Mouse (Mus musculus): ENCODE measurements around the gene Slc35b1. TPM values are rescaled to one million over a fixed set of nuclear protein-coding genes. Genes with fewer than 3 reads are reported as not detected.

The Slc35b1 gene
- total RNA-seq, 2 experiments from 2014 or later: 74.2 to 76.0 TPM

DNA sequence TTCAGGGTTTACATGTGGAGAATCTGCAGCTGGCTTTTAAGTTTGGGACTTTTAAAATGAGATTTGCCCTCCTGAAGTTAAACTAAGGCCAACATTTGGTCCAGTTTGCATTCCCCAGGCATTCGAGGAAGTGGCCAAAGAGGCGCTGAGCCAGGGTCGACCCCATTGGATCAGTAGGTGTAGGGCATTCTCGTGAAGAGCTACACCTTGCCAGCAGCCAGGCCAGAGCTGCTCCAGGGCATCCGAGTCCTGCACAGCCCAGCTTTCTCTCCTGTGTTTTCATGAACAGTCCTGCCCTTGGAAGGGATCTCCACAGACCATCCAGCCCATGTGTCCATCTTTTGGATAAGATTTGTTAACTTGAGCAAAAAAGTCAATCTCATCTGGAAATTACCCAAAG, 20.1 kb upstream of the Slc35b1 start:
- no peak for DNase-seq (ENCODE audit: low spot score in 2 of 2)

DNA sequence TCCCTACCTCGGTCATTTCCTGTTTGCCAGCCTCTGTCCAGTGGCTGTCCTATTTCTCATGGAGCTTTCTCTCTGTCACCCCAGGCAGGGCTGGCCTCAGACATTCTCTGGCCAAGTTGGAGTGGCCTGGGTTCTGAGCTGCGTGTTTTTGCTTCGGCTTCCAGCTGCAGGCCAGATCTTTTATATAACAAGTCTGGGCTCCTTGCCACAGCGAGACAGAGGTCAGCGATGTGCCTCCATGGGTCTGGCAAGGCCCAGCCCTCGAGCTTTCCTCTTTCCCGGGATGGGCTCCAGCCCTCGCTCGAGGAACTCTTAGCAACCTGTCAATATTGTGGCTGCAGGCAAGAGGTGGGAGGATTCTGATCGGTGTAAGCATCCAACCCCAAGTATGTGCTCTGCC, 18.9 kb upstream of the Slc35b1 start:
- DNase-seq (ENCODE audit: low spot score in 2 of 2): peak; percentile 62 to 82

DNA sequence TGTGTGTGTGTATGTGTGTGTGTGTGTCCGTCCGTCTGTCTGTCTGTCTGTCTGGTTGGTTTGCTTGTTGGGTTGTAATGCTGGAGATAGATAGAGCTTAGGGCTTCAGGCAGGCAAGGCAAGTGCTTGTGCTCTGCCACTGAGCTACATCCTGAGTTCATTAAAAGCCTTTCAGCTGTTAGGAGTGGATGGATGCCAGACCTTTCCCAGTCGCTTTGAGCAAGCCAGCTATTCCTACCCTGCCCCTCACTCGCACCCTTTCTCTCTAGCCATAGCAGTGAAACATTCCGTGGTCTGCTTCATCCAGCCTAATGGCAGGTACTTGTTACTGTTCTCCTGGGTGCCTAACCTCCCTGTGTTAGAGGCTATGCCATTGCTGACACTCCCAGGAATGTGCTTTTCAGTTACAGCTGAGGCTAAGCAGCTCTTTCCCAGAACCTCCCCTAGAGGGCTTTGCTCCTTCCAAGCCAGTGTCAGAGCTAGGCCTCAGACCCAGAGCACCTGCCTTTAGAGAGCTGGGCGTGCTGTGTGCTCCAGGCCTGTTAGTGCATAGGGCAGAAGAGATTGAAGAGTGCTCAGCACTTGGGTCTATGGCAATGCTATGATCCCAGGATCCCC, 18.1 kb upstream of the Slc35b1 start:
- peak in 1 of 2 experiments; percentile 47 for DNase-seq (ENCODE audit: low spot score in 2 of 2)

DNA sequence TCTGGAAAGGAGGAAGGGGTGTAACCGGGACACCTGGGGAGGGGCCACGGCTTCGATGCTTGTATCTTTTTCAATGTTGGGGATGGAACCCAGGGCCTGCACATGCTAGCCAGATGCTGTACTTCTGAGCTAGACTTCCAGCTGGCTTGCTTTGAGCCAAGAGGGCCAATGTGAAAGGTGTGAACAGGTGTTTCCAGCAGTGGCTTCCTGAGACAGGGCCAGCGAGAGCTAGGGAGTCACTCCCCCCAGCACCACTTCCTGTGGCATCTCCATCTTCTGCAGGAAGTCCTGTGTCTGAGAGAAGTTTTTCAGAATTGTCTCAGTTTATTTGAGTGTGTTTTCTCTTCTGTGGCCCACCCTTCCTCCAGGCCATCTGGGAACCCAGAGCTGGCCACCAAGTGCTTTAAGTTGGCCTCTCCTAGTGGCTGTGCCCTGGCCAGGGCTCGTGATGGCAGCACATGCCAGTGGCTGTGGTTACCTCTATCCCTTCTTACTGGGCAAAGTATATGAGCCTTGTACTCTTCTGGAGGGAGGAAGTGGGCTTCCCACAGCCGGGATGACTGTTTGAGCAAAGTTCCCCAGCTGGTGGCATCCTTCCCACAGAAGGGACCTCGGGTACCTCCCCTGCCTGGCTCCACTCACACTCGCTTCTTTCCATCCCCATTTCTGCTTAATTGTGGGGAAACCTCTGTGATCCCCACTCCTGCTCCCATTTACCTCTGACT, 17.3 kb upstream of the Slc35b1 start:
- no peak for DNase-seq (ENCODE audit: low spot score in 2 of 2)

DNA sequence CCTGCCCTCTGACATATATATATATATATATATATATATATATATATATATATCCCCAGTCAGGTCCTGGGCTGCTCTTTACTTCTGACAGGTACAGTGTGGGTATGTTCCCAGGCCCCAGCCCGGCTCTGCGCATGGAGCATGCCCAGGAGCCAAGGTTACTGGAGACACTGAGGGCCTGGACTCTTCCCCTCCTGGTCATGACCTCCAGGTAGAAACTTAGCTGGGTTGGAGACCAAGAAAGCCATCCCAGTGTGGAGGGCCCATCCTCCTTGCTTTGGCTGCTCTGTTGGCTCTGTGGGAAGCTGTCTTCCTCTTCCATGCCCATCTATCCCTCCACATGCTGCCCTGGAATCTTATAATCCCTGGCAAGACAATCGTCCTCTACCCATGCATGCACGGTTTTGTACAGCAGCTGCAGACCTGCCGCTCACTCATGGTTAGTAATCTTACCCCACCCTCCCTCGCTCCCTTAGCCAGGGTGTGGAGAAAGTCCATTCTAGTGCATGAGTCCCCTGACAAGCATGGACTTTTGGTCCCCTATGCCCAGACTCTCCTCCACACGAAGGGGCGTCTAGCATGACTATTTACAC, 16.2 kb upstream of the Slc35b1 start:
- no peak for DNase-seq (ENCODE audit: low spot score in 2 of 2)

DNA sequence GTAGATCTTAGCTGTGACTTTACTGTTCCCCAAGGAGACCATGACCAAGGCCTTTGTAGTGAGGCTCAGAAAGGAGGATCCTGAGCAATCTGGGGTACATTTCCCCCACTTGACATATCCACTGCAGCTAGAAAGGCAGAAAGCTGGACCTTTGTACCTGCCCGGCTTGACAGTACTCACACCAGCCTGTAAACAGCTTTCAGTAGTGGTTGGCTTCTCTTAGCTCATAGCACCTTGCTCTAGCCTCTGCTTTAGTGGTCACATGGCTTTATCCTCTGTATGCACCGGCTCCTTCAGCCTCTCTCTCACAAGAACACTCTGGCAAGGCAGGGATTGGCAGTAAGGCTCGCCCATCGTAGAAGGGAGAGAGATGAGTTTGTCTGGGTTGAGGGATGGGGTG, 15.6 kb upstream of the Slc35b1 start:
- DNase-seq (ENCODE audit: low spot score in 2 of 2): no peak

DNA sequence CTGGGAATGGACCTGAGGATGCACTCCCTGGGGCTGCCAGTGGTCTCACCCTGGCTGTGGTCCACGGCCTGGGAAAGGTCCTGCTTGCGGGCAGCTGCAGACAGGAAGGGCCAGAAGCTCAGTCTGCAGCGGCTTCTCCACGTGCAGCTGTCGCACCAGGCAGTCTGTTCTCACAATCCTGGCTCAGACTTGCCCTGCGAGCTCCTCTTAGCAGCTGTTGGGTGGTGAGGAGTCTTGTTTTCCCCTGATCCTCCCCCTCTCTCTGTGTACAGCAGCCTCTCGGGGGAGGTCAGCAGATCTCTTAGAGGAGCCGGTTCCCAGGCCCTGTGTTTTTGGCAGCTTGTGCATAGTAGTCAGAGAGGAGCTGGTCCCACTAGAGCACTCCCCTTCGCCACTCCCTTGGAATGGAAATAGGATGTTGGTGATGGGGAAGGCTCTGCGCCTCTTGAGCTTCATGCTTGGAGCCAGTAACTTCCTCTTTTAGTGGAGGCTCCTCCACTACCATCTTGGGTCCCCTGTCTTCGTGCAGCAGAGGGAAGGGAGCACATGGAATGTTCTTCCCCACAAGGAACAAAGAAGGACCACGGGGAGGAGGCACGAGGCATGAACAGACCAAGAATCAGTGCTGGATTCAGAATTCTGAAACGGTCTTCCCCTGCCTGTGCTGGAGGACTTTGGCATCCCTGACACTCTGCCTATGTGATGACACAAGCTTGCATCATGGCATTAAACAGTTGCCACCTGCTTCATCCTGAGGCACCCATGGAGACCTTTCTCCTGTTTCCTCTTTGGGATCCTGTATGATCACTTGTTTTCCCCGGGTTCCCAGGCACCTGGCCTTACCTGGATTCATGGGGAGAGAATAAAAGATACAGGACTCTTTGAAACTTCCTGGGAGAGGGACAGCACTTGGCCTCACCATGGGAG, 14.3 kb upstream of the Slc35b1 start:
- DNase-seq (ENCODE audit: low spot score in 2 of 2): peak in 1 of 2 experiments; percentile 42

DNA sequence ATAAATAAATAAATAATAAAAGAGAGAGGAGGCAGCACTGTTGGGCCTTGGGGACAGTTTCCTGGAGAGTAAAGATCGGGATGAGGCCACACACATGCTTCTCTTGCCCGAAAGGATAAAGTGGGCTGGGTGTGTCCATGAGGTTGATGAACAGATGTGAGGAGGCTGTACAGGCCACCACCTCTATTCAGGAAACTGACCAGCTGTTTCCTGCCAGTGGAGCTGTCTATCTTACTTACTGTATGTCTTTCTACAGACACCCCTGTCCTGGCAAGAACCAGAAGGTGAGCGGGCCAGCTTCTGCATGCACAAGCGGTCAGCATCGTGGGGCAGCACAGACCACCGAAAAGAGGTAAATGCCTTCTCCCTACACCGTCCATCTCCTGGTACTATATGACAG, 13.3 kb upstream of the Slc35b1 start:
- no peak for DNase-seq (ENCODE audit: low spot score in 2 of 2)

DNA sequence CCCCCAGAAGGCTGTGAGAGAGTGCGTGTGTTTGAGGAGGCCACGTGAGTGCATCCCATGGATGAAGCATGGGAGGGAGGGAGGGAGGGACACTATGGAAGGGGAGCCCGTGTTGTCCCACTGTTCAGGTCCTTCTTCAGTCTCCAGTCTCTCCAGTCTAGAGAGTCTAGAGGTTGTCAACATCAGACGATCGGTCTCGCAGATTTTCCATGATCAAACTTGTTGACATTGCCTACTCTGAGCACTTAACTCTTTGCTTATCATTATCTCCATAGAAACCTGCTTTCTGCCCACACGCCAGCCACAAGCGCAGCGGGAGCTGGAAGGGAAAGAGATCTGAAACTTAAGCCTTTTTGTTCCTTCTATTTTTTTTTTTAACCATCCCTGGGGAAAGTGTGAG, 5.6 kb upstream of the Slc35b1 start:
- no peak for DNase-seq (ENCODE audit: low spot score in 2 of 2)

DNA sequence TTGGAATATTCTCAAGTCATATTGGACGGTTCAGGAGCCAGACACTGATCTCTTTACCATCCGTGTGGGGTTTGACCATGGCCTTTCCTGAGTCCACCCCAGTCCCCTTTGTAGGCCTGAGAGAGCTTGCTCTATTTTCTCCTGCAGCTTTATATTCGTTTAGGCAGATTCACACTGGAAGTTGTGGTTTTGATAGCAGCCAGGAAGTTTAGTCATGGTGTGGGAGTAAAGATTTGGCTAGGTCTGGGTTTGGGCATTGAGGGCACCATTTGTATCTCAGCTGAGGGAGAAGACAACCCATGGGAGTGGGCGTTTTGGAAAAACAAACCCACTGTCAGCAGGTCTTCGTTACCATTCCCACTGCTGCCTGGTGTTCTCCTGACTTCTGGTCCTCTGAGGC, 4.9 kb upstream of the Slc35b1 start:
- DNase-seq (ENCODE audit: low spot score in 2 of 2): no peak

DNA sequence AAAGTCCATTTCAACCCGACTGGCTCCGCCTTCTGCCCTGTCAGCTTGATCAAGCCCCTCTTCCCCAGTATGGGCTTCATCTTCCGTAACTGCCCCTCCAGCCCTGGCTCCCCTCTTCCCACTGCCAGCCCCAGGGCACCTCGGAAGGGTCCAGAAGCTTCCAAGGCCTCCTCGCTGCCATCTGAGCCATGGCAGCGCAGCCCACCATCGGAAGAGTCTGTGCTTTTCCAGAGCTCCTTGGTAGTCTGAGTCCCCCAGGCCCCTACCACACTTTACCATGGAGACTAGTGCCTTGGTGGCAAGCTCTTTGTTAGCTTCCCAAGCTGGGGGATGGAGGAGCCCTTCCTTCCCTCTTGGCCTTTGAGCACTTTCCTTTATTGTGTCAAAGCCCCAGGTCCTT, 3.8 kb upstream of the Slc35b1 start:
- DNase-seq (ENCODE audit: low spot score in 2 of 2): no peak

DNA sequence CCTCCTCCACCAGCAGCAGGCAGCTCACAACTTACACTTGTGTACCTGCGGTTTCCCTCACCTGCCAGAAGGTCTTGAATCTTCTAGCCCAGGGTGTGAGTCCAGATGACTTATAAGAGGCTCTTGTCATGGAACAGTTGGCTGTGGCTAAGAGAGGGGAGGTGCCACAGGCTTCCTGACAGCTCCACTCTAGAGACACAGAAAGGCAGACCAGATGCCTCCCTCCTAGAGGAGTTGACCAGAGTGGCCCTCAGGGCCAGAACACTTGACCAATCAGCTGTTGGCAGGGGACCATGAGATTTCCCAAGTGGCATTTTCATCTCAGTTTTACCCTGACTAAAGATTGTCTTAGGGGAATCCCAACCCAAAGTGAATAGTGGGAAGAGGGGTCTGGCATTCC, 3.3 kb upstream of the Slc35b1 start:
- no peak for DNase-seq (ENCODE audit: low spot score in 2 of 2)

DNA sequence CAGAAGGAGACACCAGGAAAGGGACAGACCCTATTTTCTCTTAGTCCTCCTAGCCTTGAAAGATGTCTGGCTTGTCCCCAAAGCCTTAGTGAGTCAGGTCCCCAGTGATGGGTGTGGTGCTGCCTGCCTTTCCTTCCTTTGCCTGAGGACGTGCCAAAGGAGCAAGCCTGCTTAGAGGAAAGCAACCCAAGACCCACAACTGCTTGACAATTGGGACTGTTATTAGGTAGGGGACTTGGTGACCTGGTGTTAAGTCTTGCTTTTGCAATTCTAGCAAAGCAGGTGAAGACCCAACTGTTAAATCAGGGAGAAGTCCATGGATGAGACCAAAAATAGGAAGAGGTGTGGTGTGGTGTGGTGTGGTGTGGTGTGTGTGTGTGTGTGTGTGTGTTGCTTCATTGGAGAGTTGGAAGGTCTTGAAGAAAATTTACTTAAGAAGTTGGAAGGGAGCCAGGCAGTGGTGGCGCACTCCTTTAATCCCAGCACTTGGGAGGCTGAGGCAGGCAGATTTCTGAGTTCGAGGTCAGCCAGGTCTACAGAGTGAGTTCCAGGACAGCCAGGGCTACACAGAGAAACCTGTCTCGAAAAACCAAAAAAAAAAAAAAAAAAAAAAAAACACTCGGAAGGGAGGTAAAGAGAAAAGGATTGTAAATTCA, 1.0 kb upstream of the Slc35b1 start:
- no peak for DNase-seq (ENCODE audit: low spot score in 2 of 2)

DNA sequence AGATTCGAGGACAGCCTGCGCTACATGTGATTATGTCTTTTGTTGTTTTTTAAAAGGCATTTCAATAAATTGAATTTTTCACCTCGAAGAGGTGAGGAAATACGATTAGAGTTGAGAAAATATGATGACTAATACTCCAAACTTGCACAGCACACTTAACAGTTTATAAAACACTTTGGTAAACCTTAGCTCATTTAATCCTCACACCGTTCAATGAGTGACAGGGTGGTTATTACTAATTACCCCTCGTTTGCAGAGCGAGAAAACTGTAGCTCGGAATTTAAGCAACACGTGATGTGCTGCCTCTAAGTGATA, 531 bp upstream of the Slc35b1 start:
- DNase-seq (ENCODE audit: low spot score in 2 of 2): no peak

DNA sequence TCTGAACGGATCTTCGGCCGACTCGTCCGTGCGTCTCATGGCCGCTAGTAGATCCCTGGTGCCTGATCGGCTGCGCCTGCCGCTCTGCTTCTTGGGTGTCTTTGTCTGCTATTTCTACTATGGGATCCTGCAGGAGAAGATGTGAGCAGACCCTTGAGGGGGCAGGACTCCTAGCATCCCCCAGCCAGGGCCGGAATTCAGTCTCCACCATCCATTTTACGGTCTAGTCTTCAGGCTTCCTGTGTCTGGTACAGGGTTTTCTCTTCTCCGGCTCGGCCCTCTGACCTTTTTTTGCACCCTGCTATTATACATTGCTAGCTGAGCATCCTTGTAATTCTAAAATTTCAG, 455 bp downstream of the Slc35b1 start:
- DNase-seq (ENCODE audit: low spot score in 2 of 2): no peak

DNA sequence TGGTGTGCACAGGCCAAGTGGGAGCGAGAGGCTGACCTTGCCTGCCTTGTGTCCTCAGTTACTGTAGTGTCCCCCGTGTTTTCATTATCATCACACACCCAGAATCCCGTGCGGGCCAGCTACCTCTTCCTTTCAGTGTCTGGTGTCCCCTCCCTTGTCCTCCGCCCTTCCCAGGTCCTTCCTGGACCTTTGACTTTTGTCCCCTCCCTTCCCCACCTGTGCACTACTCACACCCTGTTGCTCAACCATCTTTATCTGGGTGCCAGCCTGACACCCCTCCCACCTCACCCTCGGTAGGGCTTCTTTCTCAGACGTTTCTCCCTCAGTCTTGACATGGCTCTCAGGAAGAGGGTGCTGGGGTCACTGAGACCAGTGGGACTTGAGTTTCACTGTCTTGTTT, 2.9 kb downstream of the Slc35b1 start:
- DNase-seq (ENCODE audit: low spot score in 2 of 2): no peak

DNA sequence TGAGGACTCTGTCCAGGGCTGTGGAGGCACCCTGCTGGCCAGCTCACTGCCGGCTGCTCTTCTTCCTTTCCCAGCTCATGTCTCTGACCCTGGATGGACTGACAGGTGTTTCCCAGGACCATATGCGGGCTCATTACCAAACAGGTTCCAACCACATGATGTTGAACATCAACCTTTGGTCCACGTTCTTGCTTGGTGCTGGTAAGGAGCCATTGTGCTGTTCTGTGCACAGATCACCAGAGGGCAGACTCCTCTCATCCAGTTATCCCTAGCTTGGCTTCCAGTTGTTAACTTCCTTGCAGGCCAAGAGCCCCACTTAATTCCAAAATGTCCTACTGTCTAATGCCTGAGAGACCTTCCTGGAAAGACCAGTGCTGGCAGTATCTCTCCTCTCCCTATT, 4.5 kb downstream of the Slc35b1 start:
- DNase-seq (ENCODE audit: low spot score in 2 of 2): no peak

DNA sequence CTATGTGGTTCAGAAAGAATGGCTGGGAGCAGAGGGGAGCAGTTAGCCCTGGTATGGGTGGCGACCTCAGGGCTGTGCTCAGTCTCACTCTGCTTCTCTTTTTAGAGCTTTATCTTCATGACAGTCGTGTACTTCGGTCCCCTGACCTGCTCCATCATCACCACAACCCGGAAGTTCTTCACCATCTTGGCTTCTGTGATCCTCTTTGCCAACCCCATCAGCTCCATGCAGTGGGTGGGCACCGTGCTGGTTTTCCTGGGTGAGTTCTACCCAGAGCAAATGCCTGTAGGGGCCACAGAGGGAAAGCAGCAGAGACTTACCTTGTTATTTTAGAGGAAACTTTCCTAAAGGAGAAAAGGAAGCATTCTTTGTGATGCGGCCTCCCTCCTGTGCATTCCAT, 5.9 kb downstream of the Slc35b1 start:
- no peak for DNase-seq (ENCODE audit: low spot score in 2 of 2)

DNA sequence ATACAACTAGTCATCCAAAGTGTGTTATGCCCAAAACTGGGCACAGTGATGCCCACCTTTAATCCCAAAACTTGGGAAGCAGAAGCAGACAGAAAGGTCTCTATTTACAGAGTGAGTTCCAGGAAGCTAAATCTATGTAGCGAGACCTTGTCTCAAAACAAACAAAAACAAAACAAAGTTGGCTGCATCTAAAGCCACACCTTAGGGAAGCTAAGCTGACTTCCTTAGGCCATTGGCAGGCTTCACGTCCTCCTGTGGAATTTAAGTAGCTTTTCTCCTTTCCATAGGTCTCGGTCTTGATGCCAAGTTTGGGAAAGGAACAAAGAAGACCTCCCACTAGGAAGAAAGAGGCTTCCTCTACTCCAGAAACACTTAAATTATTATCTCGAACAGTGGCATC, 6.7 kb downstream of the Slc35b1 start:
- no peak for DNase-seq (ENCODE audit: low spot score in 2 of 2)

DNA sequence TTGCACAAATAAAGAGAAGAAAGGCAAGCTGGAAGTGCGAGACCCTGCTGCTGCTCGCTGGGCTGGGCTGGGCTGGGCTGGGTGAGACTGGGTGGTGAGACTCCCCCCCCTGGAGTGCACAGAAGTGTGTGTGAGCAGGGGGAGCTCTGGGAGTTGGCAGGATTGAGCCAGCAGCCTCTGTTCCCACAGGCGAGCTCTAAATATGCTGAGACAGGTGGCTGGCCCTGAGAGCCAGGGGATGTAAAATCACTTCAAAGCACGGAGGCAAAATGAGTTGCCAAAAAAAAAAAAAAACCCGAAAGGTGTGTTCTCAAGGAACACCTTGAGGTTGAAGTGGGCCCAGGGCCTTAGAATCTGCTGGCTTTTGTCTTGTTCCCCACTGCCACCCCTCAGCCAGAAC, 7.3 kb downstream of the Slc35b1 start:
- DNase-seq (ENCODE audit: low spot score in 2 of 2): peak in 1 of 2 experiments; percentile 70

DNA sequence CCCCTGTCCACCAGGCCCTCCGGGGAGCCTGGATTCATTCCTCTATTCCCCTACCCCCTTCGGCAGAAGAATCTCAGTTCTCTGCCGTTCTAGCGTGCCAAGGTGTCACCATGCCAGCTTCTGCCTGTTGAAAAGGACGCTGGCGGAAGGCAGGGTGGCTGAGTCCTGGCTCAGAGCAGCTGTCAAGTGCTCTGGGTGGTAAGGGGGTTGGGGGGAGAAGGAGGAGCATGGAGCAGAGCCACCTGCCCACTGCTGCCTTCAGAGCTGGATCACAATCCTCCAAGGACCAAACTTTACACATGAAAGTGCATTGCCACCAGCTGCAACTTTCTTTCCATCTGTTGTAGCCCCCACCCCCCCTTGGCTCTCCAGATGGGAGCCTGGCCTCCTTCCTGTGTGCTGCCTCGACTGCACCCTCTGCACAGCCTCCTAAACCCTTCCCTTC, 7.8 kb downstream of the Slc35b1 start:
- peak; percentile 67 to 88 for DNase-seq (ENCODE audit: low spot score in 2 of 2)
